Mouse (Mus musculus) testis, postnatal 14 days (tissue): ENCODE measurements at regions not wholly inside any gene's neighbourhood (a gene's known extent, or its start where the extent isn't known, plus 50 kb on each side); places are given as distances from the start of the nearest gene placed in this dataset.

Source experiments
- DNase-seq: peaks from one replicate; pipeline ENCODE4 v3.0.0; 2021; ENCODE audit warnings: low spot score

- peak; percentile 45 for DNase-seq
Observed at GRCm38 (mm10) chr4:24154418-24154817, 341.8 kb upstream of the Mms22l start.

GRCm38 (mm10) chr4:24173750-24174149 is 322.5 kb upstream of the Mms22l start:
- no peak for DNase-seq

GRCm38 (mm10) chr4:24213262-24214036 is 282.8 kb upstream of the Mms22l start:
- no peak for DNase-seq

- DNase-seq, result no peak
Observed at GRCm38 (mm10) chr4:24214037-24214362, 282.3 kb upstream of the Mms22l start.

GRCm38 (mm10) chr4:24218383-24218934 is 277.8 kb upstream of the Mms22l start:
- no peak for DNase-seq

- DNase-seq, result no peak
Observed at GRCm38 (mm10) chr4:24219074-24219497, 277.2 kb upstream of the Mms22l start.

- DNase-seq, result no peak
Observed at GRCm38 (mm10) chr4:24219583-24219982, 276.7 kb upstream of the Mms22l start.

- DNase-seq, result no peak
Observed at GRCm38 (mm10) chr4:24245124-24245523, 251.1 kb upstream of the Mms22l start.

- DNase-seq, result no peak
Observed at GRCm38 (mm10) chr4:24248142-24249054, 247.9 kb upstream of the Mms22l start.

- DNase-seq, result no peak
Observed at GRCm38 (mm10) chr4:24249243-24249970, 246.8 kb upstream of the Mms22l start.

- DNase-seq, result no peak
Observed at GRCm38 (mm10) chr4:24278154-24278553, 218.1 kb upstream of the Mms22l start.
